Mouse (Mus musculus) adrenal gland, postnatal 25 days (tissue): ENCODE results near the gene Rps29. TPM values are rescaled to one million over a fixed set of nuclear protein-coding genes. Genes with fewer than 3 reads are reported as not detected.
"Not testable (repeated sequence)": the region's sequence is repeated elsewhere in the genome, so short reads cannot be mapped to it uniquely, and the experiment has no call there.

Experiments used
- DNase-seq: peaks from one replicate; pipeline ENCODE4 v3.0.0; 2021; ENCODE audit warnings: mixed read lengths
- total RNA-seq: library from RNA; stranded (reverse); gene quantifications from 2 replicates; pipeline ENCODE4 v1.2.3, GENCODE M21; 2021

Gene Rps29
- total RNA-seq, 1 experiment from 2014 or later, result 1,362 TPM

GRCm38 (mm10) chr12:69179371-69179770 is 20.4 kb upstream of the Rps29 start:
- no peak for DNase-seq

DNA sequence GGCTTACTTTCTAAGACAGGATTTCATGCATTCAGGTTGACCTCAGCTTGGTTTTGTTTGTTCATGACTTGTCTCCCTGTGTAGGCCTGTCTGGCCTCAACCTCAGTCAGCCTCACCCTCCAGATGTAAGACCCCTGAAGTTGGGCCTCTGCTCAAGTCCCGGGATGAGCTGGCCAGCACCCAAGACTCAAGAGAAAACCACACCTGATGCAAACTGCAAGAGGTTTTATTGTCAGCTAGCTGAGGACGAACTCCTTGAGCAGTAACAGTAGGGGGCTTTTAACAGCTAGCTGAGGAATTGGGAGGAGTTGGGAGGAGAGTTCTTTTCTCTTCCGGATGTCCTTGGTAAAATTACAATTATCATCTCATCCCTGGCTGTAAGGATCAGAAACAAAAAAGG is 18.5 kb upstream of the Rps29 start:
- no peak for DNase-seq

- no peak for DNase-seq
Observed at GRCm38 (mm10) chr12:69175975-69176374, 17.0 kb upstream of the Rps29 start.

- no peak for DNase-seq
Observed at GRCm38 (mm10) chr12:69171307-69171706, 12.3 kb upstream of the Rps29 start.

GRCm38 (mm10) chr12:69168461-69169106 is 9.6 kb upstream of the Rps29 start, which contains the start of gene Lrr1:
Gene Lrr1 (plus strand): TSS chr12:69168814.
- peak; percentile 81 for DNase-seq

GRCm38 (mm10) chr12:69167656-69168460 is 8.9 kb upstream of the Rps29 start:
- DNase-seq, result no peak

- not testable (repeated sequence) for DNase-seq
Observed at GRCm38 (mm10) chr12:69166861-69167581, 8.0 kb upstream of the Rps29 start.

DNA sequence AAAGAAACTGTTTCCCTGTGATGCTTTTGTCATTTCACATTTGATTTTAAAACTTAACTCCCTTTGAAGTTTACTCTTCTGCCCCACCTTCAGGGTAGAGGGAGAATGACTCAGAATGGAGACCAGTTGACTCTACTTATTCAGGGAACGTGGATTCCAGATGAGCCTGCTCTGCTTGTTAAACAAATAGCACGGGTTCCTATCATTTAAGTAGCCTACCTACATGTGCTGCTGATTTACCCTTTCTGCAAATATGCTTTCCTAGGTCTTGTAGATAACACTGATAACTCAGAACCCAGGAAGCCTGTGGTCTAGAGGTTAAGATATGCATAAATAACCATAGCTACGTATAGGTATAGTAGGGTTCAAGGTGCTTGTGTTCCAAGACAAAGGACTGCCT is 5.9 kb upstream of the Rps29 start:
- DNase-seq, result no peak

- DNase-seq, result not testable (repeated sequence)
Observed at GRCm38 (mm10) chr12:69163586-69163985, 4.6 kb upstream of the Rps29 start.

DNA sequence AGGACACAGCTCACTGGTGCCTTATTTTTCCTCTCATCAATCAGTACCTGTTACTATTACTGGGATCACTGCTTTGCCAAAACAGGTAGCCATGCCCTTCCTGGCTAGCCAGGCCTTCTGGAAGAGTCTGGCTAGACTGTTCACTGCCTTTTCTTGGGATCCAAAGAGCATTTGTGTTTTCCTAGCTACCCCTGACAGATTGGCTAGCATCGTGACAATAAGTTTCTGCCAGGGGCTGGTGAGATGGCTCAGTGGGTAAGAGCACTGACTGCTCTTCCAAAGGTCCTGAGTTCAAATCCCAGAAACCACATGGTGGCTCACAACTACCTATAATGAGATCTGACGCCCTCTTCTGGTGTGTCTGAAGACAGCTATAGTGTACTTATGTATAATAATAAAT is 1.7 kb upstream of the Rps29 start:
- DNase-seq, result not testable (repeated sequence)

GRCm38 (mm10) chr12:69159578-69159940 is 573 bp upstream of the Rps29 start:
- DNase-seq, result no peak

DNA sequence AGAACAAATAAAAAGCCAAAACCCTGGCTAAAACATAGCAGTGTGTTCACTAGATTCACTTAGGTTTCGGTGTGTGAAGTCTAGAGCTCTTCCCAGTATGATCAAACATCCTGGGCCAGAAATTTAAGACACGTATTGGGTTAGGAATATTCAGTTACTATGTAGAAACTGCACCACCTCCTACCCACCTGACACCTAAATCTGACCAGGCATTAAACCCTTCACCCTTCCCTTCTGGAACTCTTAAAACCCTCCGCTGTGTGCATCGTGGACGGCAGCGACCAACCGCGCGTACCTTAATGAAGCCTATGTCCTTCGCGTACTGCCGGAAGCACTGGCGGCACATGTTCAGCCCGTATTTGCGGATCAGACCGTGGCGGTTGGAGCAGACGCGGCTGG is 621 bp downstream of the Rps29 start:
- no peak for DNase-seq

DNA sequence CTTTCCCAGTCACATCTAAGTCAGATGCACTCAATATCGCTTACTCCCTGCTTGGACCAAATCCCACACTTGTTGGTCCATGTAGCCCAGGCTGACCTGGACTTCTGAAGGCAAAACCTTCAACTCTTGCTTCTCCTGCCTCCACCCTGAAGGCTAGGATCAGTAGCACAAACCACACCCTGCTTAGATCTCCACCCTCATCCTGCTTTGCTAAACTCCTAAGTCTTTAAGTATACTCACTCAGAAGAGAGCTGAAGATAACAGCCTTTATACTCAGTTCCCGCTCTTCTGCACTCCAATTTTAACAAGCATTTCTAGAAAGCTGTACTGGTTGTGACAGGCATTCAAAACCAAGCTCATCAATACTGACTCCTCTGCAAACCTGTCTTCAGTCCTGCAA is 1.9 kb downstream of the Rps29 start:
- DNase-seq, result no peak

- no peak for DNase-seq
Observed at GRCm38 (mm10) chr12:69156436-69156835, 2.5 kb downstream of the Rps29 start.

- DNase-seq, result no peak
Observed at GRCm38 (mm10) chr12:69155923-69156322, 3.1 kb downstream of the Rps29 start.

GRCm38 (mm10) chr12:69150049-69150448 is 8.9 kb downstream of the Rps29 start:
- no peak for DNase-seq

GRCm38 (mm10) chr12:69147166-69147735 is 11.7 kb downstream of the Rps29 start:
- no peak for DNase-seq

GRCm38 (mm10) chr12:69143460-69143859 is 15.5 kb downstream of the Rps29 start:
- no peak for DNase-seq

GRCm38 (mm10) chr12:69139841-69140240 is 19.1 kb downstream of the Rps29 start:
- no peak for DNase-seq

DNA sequence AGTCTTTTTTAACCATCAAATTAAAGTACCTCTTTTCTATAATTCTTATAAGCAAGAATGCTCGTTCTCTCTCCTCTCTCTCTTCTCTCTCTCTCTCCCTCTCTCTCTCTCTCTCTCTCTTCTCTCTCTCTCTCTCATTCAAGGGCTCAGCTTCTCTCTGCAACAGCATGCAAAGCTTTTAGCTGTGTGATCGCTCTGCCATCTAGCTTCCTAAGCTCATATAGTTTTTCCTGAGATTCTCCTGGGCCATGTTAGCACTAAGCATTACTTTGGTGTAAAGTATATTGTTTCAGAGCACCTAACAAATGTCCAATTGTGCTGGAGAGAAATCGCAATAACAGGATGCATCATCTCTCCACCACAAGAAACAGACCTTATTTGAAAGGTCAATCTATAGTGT is 19.8 kb downstream of the Rps29 start:
- no peak for DNase-seq

DNA sequence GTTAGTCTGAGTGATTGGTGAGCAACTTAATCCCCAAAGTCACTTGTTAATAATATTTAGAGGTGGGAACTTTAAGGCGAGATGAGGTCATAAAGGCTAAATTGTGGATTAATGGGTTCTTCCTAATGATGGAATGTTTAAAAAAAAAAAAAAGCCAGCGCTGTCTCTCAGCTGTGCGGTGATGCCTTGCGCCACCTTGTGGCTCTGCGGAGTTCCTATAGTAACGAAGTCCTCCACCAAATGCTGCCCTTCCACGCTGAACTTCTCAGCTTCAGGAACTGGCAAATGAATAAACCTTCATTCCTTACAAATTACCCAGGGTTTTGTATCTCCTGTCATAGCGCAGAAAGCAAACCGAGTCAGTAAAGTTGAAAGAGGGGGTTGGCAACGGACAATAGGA is 27.0 kb downstream of the Rps29 start:
- DNase-seq, result peak; percentile 62

DNA sequence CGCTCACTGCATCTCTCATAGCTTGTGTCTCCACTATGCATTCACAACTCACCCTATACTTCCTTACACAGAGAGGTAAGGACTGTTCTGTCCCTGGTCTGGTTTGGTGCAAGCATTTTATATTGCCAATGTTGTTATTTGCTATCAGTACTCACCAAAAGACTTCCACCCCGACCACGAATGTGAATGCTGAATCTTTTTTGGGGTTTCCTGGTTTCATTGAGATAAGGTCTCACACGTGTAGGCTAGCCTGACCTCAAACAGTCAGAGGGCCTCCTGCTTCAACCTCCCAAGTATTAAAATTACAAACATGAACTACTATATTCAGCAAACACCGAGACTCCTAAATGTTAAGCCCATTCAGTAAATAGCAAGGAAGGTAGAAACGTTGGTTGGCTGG is 27.7 kb downstream of the Rps29 start:
- no peak for DNase-seq

- DNase-seq, result no peak
Observed at GRCm38 (mm10) chr12:69130486-69130885, 28.5 kb downstream of the Rps29 start.
